Mouse (Mus musculus): ENCODE measurements at regions not wholly inside any gene's neighbourhood (a gene's known extent, or its start where the extent isn't known, plus 50 kb on each side); places are given as distances from the start of the nearest gene placed in this dataset.

DNA sequence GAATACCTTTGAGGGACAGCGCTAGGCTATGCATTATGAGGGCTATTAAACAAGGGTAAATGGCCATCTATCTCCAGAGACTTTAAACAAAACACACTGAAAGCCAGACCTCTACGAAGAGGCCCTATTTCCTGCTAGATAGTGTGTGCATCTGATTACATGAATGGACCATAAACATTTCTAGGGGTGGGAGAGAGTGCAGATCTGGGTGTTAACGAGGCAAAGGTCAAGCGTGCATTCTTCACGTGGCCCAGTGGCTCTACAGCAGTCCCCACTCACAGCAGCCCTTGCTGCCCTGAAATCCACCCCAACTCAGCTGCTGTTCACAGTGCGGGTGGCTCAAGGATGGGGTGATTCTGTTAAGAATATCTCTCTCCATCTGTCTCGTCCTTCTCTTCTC, 185.0 kb downstream of the Mtx2 start:
- TF ChIP-seq POLR2A (IDR thresholded peaks at IDR 0.05; ENCODE audit: extremely low read depth, insufficient read depth, low read length), result no peak
- TF ChIP-seq CTCF (IDR thresholded peaks at IDR 0.05; ENCODE audit: extremely low read depth, insufficient read depth, low read length), result no peak
